Mouse (Mus musculus) cortical plate, adult 2 months (tissue): ENCODE results near the gene Scn4b.

Experiments
- CTCF ChIP-seq: fragments of 200-500 bp; IDR thresholded peaks from 2 replicates; pipeline ENCODE4 v1.5.1; 2011; ENCODE audit warnings: mild to moderate bottlenecking, control low read depth, low read length; ENCODE audit not compliant: insufficient read depth; ENCODE audit errors: extremely low read depth
- POLR2A ChIP-seq: fragments of 200-500 bp; IDR thresholded peaks from 2 replicates; pipeline ENCODE4 v1.6.1; 2011; ENCODE audit warnings: mild to moderate bottlenecking, low read length, control low read depth; ENCODE audit not compliant: insufficient read depth; ENCODE audit errors: extremely low read depth

DNA sequence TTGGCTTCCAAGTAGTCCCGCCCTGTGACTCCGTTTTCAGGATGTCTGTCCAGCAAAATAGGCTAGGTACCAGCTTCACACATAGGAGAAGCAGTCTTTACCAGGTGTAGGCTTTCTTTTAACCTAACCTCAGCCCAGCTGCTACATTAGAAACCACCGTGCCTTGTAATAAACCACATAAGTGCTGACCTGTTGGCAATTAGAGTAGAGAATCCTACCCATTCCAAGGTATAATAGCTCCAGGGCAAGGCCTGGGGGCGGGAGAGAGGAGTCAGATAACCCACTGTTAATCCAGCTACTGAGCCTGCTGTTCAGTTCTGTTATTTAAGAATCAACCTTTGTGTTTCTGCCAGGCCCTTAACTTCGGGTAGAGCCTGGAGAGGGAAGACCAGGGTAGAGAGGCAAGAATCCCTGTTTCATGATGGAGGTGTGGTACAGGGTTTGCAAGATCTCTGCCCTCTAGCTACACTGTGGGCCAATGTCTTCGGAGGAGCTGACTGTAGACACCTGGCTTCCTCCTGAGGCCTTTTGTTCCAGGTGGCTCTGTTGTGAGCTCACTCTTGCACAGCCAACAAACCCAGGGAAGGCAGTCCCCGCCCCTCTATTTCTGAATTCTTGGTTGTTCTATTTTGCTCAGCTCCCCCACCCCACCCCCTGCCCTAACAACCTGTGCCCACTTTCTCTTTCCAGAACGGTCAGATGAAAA lies 58.1 kb downstream of the Scn4b start:
- TF ChIP-seq POLR2A, result no peak
- no peak for TF ChIP-seq CTCF
